Mouse (Mus musculus) bone marrow macrophage, adult 2 months (primary cell): Measurements from ENCODE around the gene Zbtb7a.

Experiments
- CTCF ChIP-seq: IDR thresholded peaks from 2 replicates; pipeline ENCODE4 v1.5.1; 2012; ENCODE audit warnings: low read depth, mild to moderate bottlenecking, low read length, moderate library complexity
- POLR2A ChIP-seq: IDR thresholded peaks from 2 replicates; pipeline ENCODE4 v1.6.1; 2012; ENCODE audit warnings: mild to moderate bottlenecking, low read depth, low read length, borderline replicate concordance

DNA sequence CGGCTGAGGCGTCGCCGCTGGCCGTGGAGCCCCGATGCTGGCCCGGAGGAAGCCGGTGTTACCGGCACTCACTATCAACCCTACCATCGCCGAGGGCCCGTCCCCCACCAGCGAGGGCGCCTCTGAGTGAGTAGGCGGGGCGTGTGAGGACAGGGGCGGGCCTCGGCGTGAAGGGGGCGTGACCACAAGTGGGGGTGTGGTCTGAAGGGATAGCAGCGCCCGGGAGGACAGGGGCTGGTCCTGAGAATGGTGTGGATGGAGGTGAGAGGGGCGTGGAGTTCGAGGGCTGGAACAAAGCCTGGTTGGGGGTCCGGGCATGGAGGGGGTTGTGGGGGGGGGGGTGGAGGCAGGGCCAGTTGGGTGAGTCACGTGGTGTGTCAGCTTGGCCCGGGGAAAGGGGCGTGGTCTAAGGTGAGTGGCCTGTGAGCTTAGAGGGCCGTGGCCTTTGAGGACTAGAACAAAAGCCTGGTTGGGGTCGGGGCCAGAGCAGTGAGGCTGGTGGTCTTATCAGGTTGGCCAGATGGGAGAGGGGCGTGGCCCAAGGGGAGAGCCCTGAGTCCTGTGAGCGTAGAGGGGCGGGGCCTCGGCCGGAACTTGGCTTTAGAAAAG, 28.8 kb upstream of the Zbtb7a start:
- no peak for TF ChIP-seq POLR2A
- TF ChIP-seq CTCF: no peak
